Mouse (Mus musculus) embryonic facial prominence, embryonic 11.5 days (tissue): ENCODE measurements at regions not wholly inside any gene's neighbourhood (a gene's known extent, or its start where the extent isn't known, plus 50 kb on each side); places are given as distances from the start of the nearest gene placed in this dataset.

ENCODE experiments used
- ATAC-seq: fragments of 200-750 bp; cut with Nextera tagmentation; replicated peaks from 2 replicates; pipeline ENCODE4 v1.8.0; 2017; ENCODE audit warnings: low read depth; ENCODE audit not compliant: insufficient number of reproducible peaks, low FRiP score, low TSS enrichment
- DNase-seq: peaks from one replicate; pipeline ENCODE4 v3.0.0-alpha.2; 2015; ENCODE audit warnings: low spot score
- H3K27ac ChIP-seq: fragments of 300-500 bp; sonication (generic); replicated peaks from 2 replicates; pipeline ENCODE4 v1.5.1; 2014; ENCODE audit warnings: mild to moderate bottlenecking, low read depth, low read length, control low read depth
- H3K27me3 ChIP-seq: fragments of 300-500 bp; sonication (generic); 2 replicates; pipeline ENCODE4 v1.6.1; 2014; ENCODE audit warnings: mild to moderate bottlenecking, low read length, moderate library complexity, mixed read lengths; ENCODE audit not compliant: control insufficient read depth, insufficient read depth
- H3K36me3 ChIP-seq: fragments of 300-500 bp; sonication (generic); replicated peaks from 2 replicates; pipeline ENCODE4 v1.6.1; 2014; ENCODE audit warnings: low read depth, mild to moderate bottlenecking, low read length, moderate library complexity, mixed read lengths; ENCODE audit not compliant: control insufficient read depth, insufficient read depth
- H3K4me1 ChIP-seq: fragments of 300-500 bp; sonication (generic); 2 replicates; pipeline ENCODE4 v1.6.1; 2014; ENCODE audit warnings: low read length, mixed read lengths; ENCODE audit not compliant: control insufficient read depth, insufficient read depth
- H3K4me2 ChIP-seq: fragments of 300-500 bp; sonication (generic); 2 replicates; pipeline ENCODE4 v1.6.1; 2014; ENCODE audit warnings: low read depth, mild to moderate bottlenecking, control low read depth, low read length, moderate library complexity
- H3K4me3 ChIP-seq: fragments of 300-500 bp; sonication (generic); 2 replicates; pipeline ENCODE4 v1.5.1; 2014; ENCODE audit warnings: low read depth, low read length, control low read depth
- H3K9ac ChIP-seq: fragments of 300-500 bp; sonication (generic); replicated peaks from 2 replicates; pipeline ENCODE4 v1.6.1; 2014; ENCODE audit warnings: mild to moderate bottlenecking, control low read depth, low read length
- H3K9me3 ChIP-seq: fragments of 300-500 bp; sonication (generic); replicated peaks from 2 replicates; pipeline ENCODE4 v1.6.1; 2016; ENCODE audit warnings: mild to moderate bottlenecking, low read length, inconsistent platforms, mixed read lengths; ENCODE audit not compliant: control insufficient read depth
- WGBS: fragments of 180-500 bp; shearing (Covaris S2); extraction: QIAGEN DNeasy Blood & Tissue Kit; methylation state at CpG from one replicate; pipeline ENCODE4 v1.1.7; 2014; 5-methylcytosine and 5-hydroxymethylcytosine counted together

GRCm38 (mm10) chr12:17091058-17091457 is 79.5 kb upstream of the 2410004P03Rik start:
- Histone ChIP-seq H3K4me3 (no peak overlapping the region), H3K9me3 (no peaks in the 10 kb centered on the region), H3K4me2 (no peak overlapping the region), H3K27me3 (no peaks in the 10 kb centered on the region), H3K9ac (no peak overlapping the region), H3K27ac (no peak overlapping the region), H3K4me1 (no peaks in the 10 kb centered on the region), H3K36me3 (no peaks in the 10 kb centered on the region)
- DNase-seq: no peak
- whole genome bisulfite sequencing: 74% methylated on average over 10 of the region's 10 CpGs
- no peak for ATAC-seq

DNA sequence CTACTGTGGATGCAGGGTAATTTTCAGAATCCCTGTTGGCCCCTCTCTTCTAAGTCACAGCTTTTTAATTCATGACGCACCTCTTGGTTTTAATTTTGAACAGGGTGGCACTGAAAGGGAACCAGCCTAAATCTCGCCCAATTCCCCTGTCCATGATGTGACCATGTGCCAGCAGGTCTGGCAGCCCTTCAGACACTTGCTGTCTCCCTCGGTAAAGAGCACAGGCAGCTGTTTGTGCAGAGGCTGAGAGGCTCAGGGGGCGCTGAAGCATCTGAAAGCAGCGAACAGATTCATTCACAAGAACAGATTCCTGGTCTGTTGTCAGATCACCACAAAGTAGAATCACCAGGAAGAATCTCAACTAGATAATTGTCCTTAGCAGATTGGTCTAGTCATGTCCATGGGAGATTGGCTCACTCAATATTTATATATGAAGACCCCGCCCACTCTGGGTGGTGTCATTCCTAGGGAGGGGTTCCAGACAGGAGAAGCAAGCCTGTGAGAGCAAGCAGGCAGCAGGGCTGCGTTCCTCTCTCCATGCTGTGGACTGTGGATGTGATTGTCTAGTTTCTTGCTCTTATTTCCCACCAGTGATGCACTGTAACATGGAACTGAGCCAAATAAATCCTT is 78.3 kb upstream of the 2410004P03Rik start:
- Histone ChIP-seq H3K4me2 (no peak overlapping the region), H3K27ac (no peak overlapping the region), H3K4me1 (no peaks in the 10 kb centered on the region), H3K9ac (no peak overlapping the region), H3K27me3 (no peaks in the 10 kb centered on the region), H3K9me3 (no peaks in the 10 kb centered on the region), H3K4me3 (no peak overlapping the region), H3K36me3 (no peaks in the 10 kb centered on the region)
- peak; percentile 32 for DNase-seq
- no peak for ATAC-seq
- 59% methylated on average over 7 of the region's 7 CpGs for WGBS

- 37% methylated on average over 3 of the region's 3 CpGs for WGBS
These were observed 75.9 kb upstream of the 2410004P03Rik start for GRCm38 (mm10) chr12:17087388-17087787.

GRCm38 (mm10) chr12:17085209-17085574 is 73.7 kb upstream of the 2410004P03Rik start:
- DNase-seq (no peak), ATAC-seq (no peak)
- H3K27ac ChIP-seq: no peak overlapping the region
- no peak overlapping the region for H3K4me3 ChIP-seq
- no peaks in the 10 kb centered on the region for H3K36me3 ChIP-seq
- 82% methylated on average over 5 of the region's 5 CpGs for WGBS
- no peaks in the 10 kb centered on the region for H3K27me3 ChIP-seq
- H3K9me3 ChIP-seq: no peaks in the 10 kb centered on the region
- no peak overlapping the region for H3K4me2 ChIP-seq
- H3K9ac ChIP-seq: no peak overlapping the region
- H3K4me1 ChIP-seq: no peaks in the 10 kb centered on the region

More at GRCm38 (mm10) chr12:17087388-17087787, 75.9 kb upstream of the 2410004P03Rik start:
- DNase-seq (no peak), ATAC-seq (no peak)
- H3K4me1 ChIP-seq: no peaks in the 10 kb centered on the region
- no peaks in the 10 kb centered on the region for H3K27me3 ChIP-seq
- H3K4me3 ChIP-seq: no peak overlapping the region
- H3K36me3 ChIP-seq: no peaks in the 10 kb centered on the region
- no peaks in the 10 kb centered on the region for H3K9me3 ChIP-seq
- no peak overlapping the region for H3K27ac ChIP-seq
- H3K4me2 ChIP-seq: no peak overlapping the region
- no peak overlapping the region for H3K9ac ChIP-seq

GRCm38 (mm10) chr12:17084499-17085208 is 73.1 kb upstream of the 2410004P03Rik start:
- Histone ChIP-seq H3K27me3 (no peaks in the 10 kb centered on the region), H3K27ac (no peak overlapping the region), H3K4me2 (no peak overlapping the region), H3K9me3 (no peaks in the 10 kb centered on the region), H3K9ac (no peak overlapping the region), H3K36me3 (no peaks in the 10 kb centered on the region), H3K4me3 (no peak overlapping the region), H3K4me1 (no peaks in the 10 kb centered on the region)
- DNase-seq: no peak
- ATAC-seq: no peak
- WGBS: 83% methylated on average over 9 of the region's 9 CpGs

DNA sequence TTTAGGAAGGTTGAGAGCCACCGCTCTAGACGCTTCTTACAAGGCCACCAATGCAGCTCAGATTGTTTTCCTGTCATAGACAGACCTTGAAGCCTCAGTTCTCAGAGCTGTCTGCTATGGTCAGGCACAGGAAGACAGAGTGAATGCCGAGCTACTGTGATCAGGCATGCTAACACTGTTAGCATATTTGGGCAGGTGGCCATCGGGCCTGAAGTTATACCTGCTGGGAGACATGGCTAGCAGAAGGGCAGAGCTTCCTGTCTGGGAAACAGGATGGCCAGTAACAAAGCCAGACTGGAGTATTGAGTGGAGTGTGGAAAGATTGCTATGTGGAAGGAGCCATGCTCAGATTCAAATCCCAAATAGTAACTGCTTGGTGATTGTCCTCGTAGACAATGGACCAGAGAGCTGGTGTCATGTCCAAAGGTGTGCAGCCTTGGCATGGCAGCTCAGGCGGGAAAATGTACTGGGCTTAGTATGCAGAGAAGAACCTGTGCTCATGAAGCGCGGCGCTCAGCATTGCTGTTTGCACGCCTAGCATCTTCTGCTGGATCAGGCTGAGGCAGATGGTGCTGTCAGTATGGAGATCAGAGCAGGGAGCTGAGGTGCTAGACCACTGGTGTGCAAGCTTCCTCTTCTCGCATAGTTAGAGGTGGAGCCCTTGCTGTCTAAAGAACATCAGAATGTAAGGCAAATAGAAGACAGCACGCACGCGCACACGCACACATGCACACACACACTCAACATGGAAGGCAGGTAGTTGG is 60.3 kb upstream of the 2410004P03Rik start:
- ATAC-seq (no peak), DNase-seq (no peak)
- H3K4me2 ChIP-seq: no peak overlapping the region
- no peaks in the 10 kb centered on the region for H3K9me3 ChIP-seq
- H3K4me1 ChIP-seq: no peaks in the 10 kb centered on the region
- WGBS: 90% methylated on average over 15 of the region's 15 CpGs
- H3K27ac ChIP-seq: no peak overlapping the region
- H3K36me3 ChIP-seq: no peaks in the 10 kb centered on the region
- no peaks in the 10 kb centered on the region for H3K27me3 ChIP-seq
- H3K9ac ChIP-seq: no peak overlapping the region
- no peak overlapping the region for H3K4me3 ChIP-seq

- no peaks in the 10 kb centered on the region for H3K36me3 ChIP-seq
- H3K4me1 ChIP-seq: no peaks in the 10 kb centered on the region
- H3K4me2 ChIP-seq: no peak overlapping the region
- no peak for ATAC-seq
- no peak overlapping the region for H3K27ac ChIP-seq
- no peak overlapping the region for H3K4me3 ChIP-seq
- no peaks in the 10 kb centered on the region for H3K9me3 ChIP-seq
- WGBS: 82% methylated on average over 9 of the region's 9 CpGs
- no peak overlapping the region for H3K9ac ChIP-seq
- H3K27me3 ChIP-seq: no peaks in the 10 kb centered on the region
- DNase-seq: no peak
These were observed 58.3 kb upstream of the 2410004P03Rik start for GRCm38 (mm10) chr12:17069808-17070207.

- ATAC-seq: no peak
- H3K9me3 ChIP-seq: no peaks in the 10 kb centered on the region
- no peaks in the 10 kb centered on the region for H3K4me1 ChIP-seq
- WGBS: 82% methylated on average over 5 of the region's 5 CpGs
- no peak overlapping the region for H3K4me2 ChIP-seq
- H3K36me3 ChIP-seq: no peaks in the 10 kb centered on the region
- DNase-seq: no peak
- H3K27ac ChIP-seq: no peak overlapping the region
- H3K9ac ChIP-seq: no peak overlapping the region
- H3K4me3 ChIP-seq: no peak overlapping the region
- H3K27me3 ChIP-seq: no peaks in the 10 kb centered on the region
These were observed 57.6 kb upstream of the 2410004P03Rik start for GRCm38 (mm10) chr12:17069161-17069560.
